Mouse (Mus musculus) CD4-positive, CD25-positive, alpha-beta regulatory T cell, adult 2 months (primary cell): Measurements from ENCODE around the gene Zdhhc22.
A peak's percentile ranks its signal among the peaks of the same experiment; 100 is the strongest.

ENCODE experiments used
- DNase-seq: peaks from one replicate; pipeline ENCODE4 v3.0.0-alpha.2; 2012; ENCODE audit warnings: low read depth, low spot score

Zdhhc22 gene

GRCm38 (mm10) chr12:86964278-86965057, 25.8 kb downstream of the Zdhhc22 start:
- no peak for DNase-seq

GRCm38 (mm10) chr12:86961589-86962344, 28.5 kb downstream of the Zdhhc22 start:
- no peak for DNase-seq

- DNase-seq: no peak
Measured at GRCm38 (mm10) chr12:86960791-86961335, 29.4 kb downstream of the Zdhhc22 start.

- DNase-seq: no peak
Measured at GRCm38 (mm10) chr12:86960138-86960537, 30.1 kb downstream of the Zdhhc22 start.

GRCm38 (mm10) chr12:86959661-86960060, 30.6 kb downstream of the Zdhhc22 start:
- DNase-seq: no peak

GRCm38 (mm10) chr12:86958558-86958957, 31.7 kb downstream of the Zdhhc22 start:
- no peak for DNase-seq

GRCm38 (mm10) chr12:86955894-86956293, 34.3 kb downstream of the Zdhhc22 start:
- no peak for DNase-seq

- no peak for DNase-seq
Measured at GRCm38 (mm10) chr12:86952331-86952850, 37.8 kb downstream of the Zdhhc22 start.

GRCm38 (mm10) chr12:86950961-86951360, 39.3 kb downstream of the Zdhhc22 start:
- peak; percentile 25 for DNase-seq

- DNase-seq: peak; percentile 82
Measured at GRCm38 (mm10) chr12:86950161-86950960, 39.9 kb downstream of the Zdhhc22 start.

GRCm38 (mm10) chr12:86949501-86949900, 40.7 kb downstream of the Zdhhc22 start:
- DNase-seq: peak; percentile 74

GRCm38 (mm10) chr12:86948627-86949026, 41.6 kb downstream of the Zdhhc22 start:
- peak; percentile 5 for DNase-seq

GRCm38 (mm10) chr12:86947681-86948401, 42.4 kb downstream of the Zdhhc22 start:
- peak; percentile 52 for DNase-seq

- DNase-seq: peak; percentile 98
Measured at GRCm38 (mm10) chr12:86946862-86947574, 43.2 kb downstream of the Zdhhc22 start, which contains the start of gene Cipc. Cipc (plus strand) TSS chr12:86947043.

- DNase-seq: peak; percentile 45
Measured at GRCm38 (mm10) chr12:86946301-86946781, 43.9 kb downstream of the Zdhhc22 start.

GRCm38 (mm10) chr12:86945126-86945525, 45.1 kb downstream of the Zdhhc22 start:
- peak; percentile 88 for DNase-seq

GRCm38 (mm10) chr12:86943421-86943820, 46.8 kb downstream of the Zdhhc22 start:
- DNase-seq: no peak

GRCm38 (mm10) chr12:86941734-86942486, 48.3 kb downstream of the Zdhhc22 start:
- peak; percentile 58 for DNase-seq

GRCm38 (mm10) chr12:86941173-86941572, 49.1 kb downstream of the Zdhhc22 start:
- no peak for DNase-seq
